Mouse (Mus musculus) E14TG2a.4 (cell line): Measurements from ENCODE around the gene Hoxa10.

Experiments used
- CTCF ChIP-seq: conservative IDR thresholded peaks from 2 replicates; pipeline ENCODE4 v1.5.1; 2014; ENCODE audit warnings: low read length
- POU5F1 ChIP-seq: IDR thresholded peaks from 2 replicates; pipeline ENCODE4 v1.6.1; 2014; ENCODE audit warnings: low read length, borderline replicate concordance

- TF ChIP-seq CTCF (no peak), POU5F1 (no peak)
Measured at GRCm38 (mm10) chr6:52249826-52250225, 9.2 kb upstream of the Hoxa10 start.
